Mouse (Mus musculus) hindbrain, embryonic 12.5 days (tissue): Measurements from ENCODE around the gene Gm813. TPM values are rescaled to one million over a fixed set of nuclear protein-coding genes. Genes with fewer than 3 reads are reported as not detected.

ENCODE experiments used
- ATAC-seq: fragments of 200-750 bp; cut with Nextera tagmentation; 2 replicates; pipeline ENCODE4 v1.8.0; 2017; ENCODE audit warnings: moderate TSS enrichment; ENCODE audit not compliant: low FRiP score
- H3K27ac ChIP-seq: fragments of 300-500 bp; sonication (generic); 2 replicates; pipeline ENCODE4 v1.5.1; 2016; ENCODE audit warnings: mild to moderate bottlenecking
- H3K27me3 ChIP-seq: fragments of 300-500 bp; sonication (generic); 2 replicates; pipeline ENCODE4 v1.6.1; 2016; ENCODE audit warnings: mild to moderate bottlenecking
- H3K36me3 ChIP-seq: fragments of 300-500 bp; sonication (generic); 2 replicates; pipeline ENCODE4 v1.6.1; 2016; ENCODE audit warnings: mild to moderate bottlenecking
- H3K4me1 ChIP-seq: fragments of 300-500 bp; sonication (generic); 2 replicates; pipeline ENCODE4 v1.6.1; 2016
- H3K4me2 ChIP-seq: fragments of 300-500 bp; sonication (generic); replicated peaks from 2 replicates; pipeline ENCODE4 v1.6.1; 2016; ENCODE audit warnings: mild to moderate bottlenecking
- H3K4me3 ChIP-seq: fragments of 300-500 bp; sonication (generic); 2 replicates; pipeline ENCODE4 v1.5.1; 2016; ENCODE audit warnings: mild to moderate bottlenecking
- H3K9ac ChIP-seq: fragments of 300-500 bp; sonication (generic); 2 replicates; pipeline ENCODE4 v1.6.1; 2016; ENCODE audit warnings: mild to moderate bottlenecking, moderate library complexity
- H3K9me3 ChIP-seq: fragments of 300-500 bp; sonication (generic); replicated peaks from 2 replicates; pipeline ENCODE4 v1.6.1; 2016; ENCODE audit warnings: mild to moderate bottlenecking
- WGBS: fragments of 180-500 bp; shearing (Covaris S2); methylation state at CpG from one replicate; pipeline ENCODE4 v1.1.7; 2016; 5-methylcytosine and 5-hydroxymethylcytosine counted together
- polyA plus RNA-seq: library from polyadenylated mRNA; unstranded; fragments of >200 nt; fragmentation: Nextera tagmentation; extraction: Ambion mirVana; gene quantifications from 2 replicates; pipeline ENCODE4 v1.2.1, GENCODE M21; 2016

The Gm813 gene
- polyA plus RNA-seq, 1 experiment from 2014 or later: not detected

- ATAC-seq: no peak
- Histone ChIP-seq H3K9ac (no peak overlapping the region), H3K36me3 (no peaks in the 10 kb centered on the region), H3K4me3 (no peak overlapping the region), H3K4me2 (no peak overlapping the region), H3K4me1 (no peaks in the 10 kb centered on the region), H3K27ac (no peak overlapping the region), H3K9me3 (no peaks in the 10 kb centered on the region), H3K27me3 (no peaks in the 10 kb centered on the region)
- 59% methylated on average over 2 of the region's 2 CpGs for WGBS
These were observed 19.1 kb upstream of the Gm813 start for GRCm38 (mm10) chr16:58635866-58636265.

GRCm38 (mm10) chr16:58629736-58630135 lies 13.0 kb upstream of the Gm813 start:
- H3K4me2 ChIP-seq: no peak overlapping the region
- H3K27ac ChIP-seq: no peak overlapping the region
- no peaks in the 10 kb centered on the region for H3K9me3 ChIP-seq
- H3K36me3 ChIP-seq: no peaks in the 10 kb centered on the region
- no peak overlapping the region for H3K9ac ChIP-seq
- 71% methylated on average over 2 of the region's 2 CpGs for WGBS
- no peaks in the 10 kb centered on the region for H3K27me3 ChIP-seq
- no peaks in the 10 kb centered on the region for H3K4me1 ChIP-seq
- H3K4me3 ChIP-seq: no peak overlapping the region
- no peak for ATAC-seq

- ATAC-seq: no peak
- WGBS: 93% methylated on average over 5 of the region's 5 CpGs
These were observed 12.2 kb upstream of the Gm813 start for GRCm38 (mm10) chr16:58628968-58629367.

GRCm38 (mm10) chr16:58628336-58628680 lies 11.5 kb upstream of the Gm813 start:
- no peak overlapping the region for H3K27ac ChIP-seq
- no peaks in the 10 kb centered on the region for H3K27me3 ChIP-seq
- H3K9me3 ChIP-seq: no peaks in the 10 kb centered on the region
- no peak overlapping the region for H3K4me3 ChIP-seq
- H3K4me1 ChIP-seq: no peaks in the 10 kb centered on the region
- ATAC-seq: no peak
- H3K36me3 ChIP-seq: no peaks in the 10 kb centered on the region
- WGBS: 100% methylated on average over 2 of the region's 2 CpGs
- no peak overlapping the region for H3K9ac ChIP-seq
- H3K4me2 ChIP-seq: no peak overlapping the region

More at GRCm38 (mm10) chr16:58628968-58629367, 12.2 kb upstream of the Gm813 start:
- no peaks in the 10 kb centered on the region for H3K4me1 ChIP-seq
- H3K4me3 ChIP-seq: no peak overlapping the region
- no peaks in the 10 kb centered on the region for H3K36me3 ChIP-seq
- H3K4me2 ChIP-seq: no peak overlapping the region
- no peaks in the 10 kb centered on the region for H3K27me3 ChIP-seq
- no peak overlapping the region for H3K27ac ChIP-seq
- no peak overlapping the region for H3K9ac ChIP-seq
- H3K9me3 ChIP-seq: no peaks in the 10 kb centered on the region

GRCm38 (mm10) chr16:58627597-58628335 lies 11.0 kb upstream of the Gm813 start:
- Histone ChIP-seq H3K4me3 (no peak overlapping the region), H3K9me3 (no peaks in the 10 kb centered on the region), H3K4me2 (no peak overlapping the region), H3K9ac (no peak overlapping the region), H3K36me3 (no peaks in the 10 kb centered on the region), H3K4me1 (no peaks in the 10 kb centered on the region), H3K27me3 (no peaks in the 10 kb centered on the region), H3K27ac (no peak overlapping the region)
- WGBS: 92% methylated on average over 4 of the region's 4 CpGs
- no peak for ATAC-seq

GRCm38 (mm10) chr16:58623944-58624343 lies 7.2 kb upstream of the Gm813 start:
- no peaks in the 10 kb centered on the region for H3K9me3 ChIP-seq
- no peak overlapping the region for H3K4me3 ChIP-seq
- H3K27ac ChIP-seq: no peak overlapping the region
- no peak for ATAC-seq
- H3K4me1 ChIP-seq: no peaks in the 10 kb centered on the region
- H3K9ac ChIP-seq: no peak overlapping the region
- H3K4me2 ChIP-seq: no peak overlapping the region
- 93% methylated on average over 6 of the region's 6 CpGs for WGBS
- no peaks in the 10 kb centered on the region for H3K36me3 ChIP-seq
- H3K27me3 ChIP-seq: no peaks in the 10 kb centered on the region

- H3K4me3 ChIP-seq: no peak overlapping the region
- no peak overlapping the region for H3K27ac ChIP-seq
These were observed 6.3 kb upstream of the Gm813 start for GRCm38 (mm10) chr16:58623114-58623513.

GRCm38 (mm10) chr16:58622377-58622776 lies 5.6 kb upstream of the Gm813 start:
- ATAC-seq: no peak
- Histone ChIP-seq H3K27me3 (no peaks in the 10 kb centered on the region), H3K4me2 (no peak overlapping the region), H3K4me3 (no peak overlapping the region), H3K9ac (no peak overlapping the region), H3K36me3 (no peaks in the 10 kb centered on the region), H3K27ac (no peak overlapping the region), H3K4me1 (no peaks in the 10 kb centered on the region), H3K9me3 (no peaks in the 10 kb centered on the region)
- WGBS: 92% methylated on average over 3 of the region's 3 CpGs

More at GRCm38 (mm10) chr16:58623114-58623513, 6.3 kb upstream of the Gm813 start:
- no peaks in the 10 kb centered on the region for H3K9me3 ChIP-seq
- 86% methylated on average over 4 of the region's 4 CpGs for WGBS
- no peak for ATAC-seq
- H3K4me2 ChIP-seq: no peak overlapping the region
- H3K4me1 ChIP-seq: no peaks in the 10 kb centered on the region
- H3K36me3 ChIP-seq: no peaks in the 10 kb centered on the region
- no peak overlapping the region for H3K9ac ChIP-seq
- no peaks in the 10 kb centered on the region for H3K27me3 ChIP-seq

- Histone ChIP-seq H3K4me2 (no peak overlapping the region), H3K4me1 (no peaks in the 10 kb centered on the region), H3K9ac (no peak overlapping the region), H3K27ac (no peak overlapping the region), H3K27me3 (no peaks in the 10 kb centered on the region), H3K9me3 (no peaks in the 10 kb centered on the region), H3K4me3 (no peak overlapping the region), H3K36me3 (no peaks in the 10 kb centered on the region)
- ATAC-seq: no peak
These were observed 568 bp upstream of the Gm813 start for GRCm38 (mm10) chr16:58617346-58617745.

GRCm38 (mm10) chr16:58612969-58613368 lies 3.8 kb downstream of the Gm813 start:
- H3K4me1 ChIP-seq: no peaks in the 10 kb centered on the region
- no peaks in the 10 kb centered on the region for H3K36me3 ChIP-seq
- no peak for ATAC-seq
- H3K27me3 ChIP-seq: no peaks in the 10 kb centered on the region
- H3K9me3 ChIP-seq: no peaks in the 10 kb centered on the region
- 87% methylated on average over 3 of the region's 3 CpGs for WGBS
- H3K4me3 ChIP-seq: no peak overlapping the region
- H3K27ac ChIP-seq: no peak overlapping the region
- no peak overlapping the region for H3K4me2 ChIP-seq
- H3K9ac ChIP-seq: no peak overlapping the region

GRCm38 (mm10) chr16:58607101-58607500 lies 9.7 kb downstream of the Gm813 start:
- no peak overlapping the region for H3K4me3 ChIP-seq
- no peaks in the 10 kb centered on the region for H3K9me3 ChIP-seq
- H3K27me3 ChIP-seq: no peaks in the 10 kb centered on the region
- ATAC-seq: no peak
- no peak overlapping the region for H3K4me2 ChIP-seq
- no peaks in the 10 kb centered on the region for H3K36me3 ChIP-seq
- H3K4me1 ChIP-seq: no peaks in the 10 kb centered on the region
- H3K27ac ChIP-seq: no peak overlapping the region
- 68% methylated on average over 5 of the region's 5 CpGs for WGBS
- no peak overlapping the region for H3K9ac ChIP-seq

GRCm38 (mm10) chr16:58604680-58605079 lies 12.1 kb downstream of the Gm813 start:
- no peaks in the 10 kb centered on the region for H3K36me3 ChIP-seq
- H3K4me2 ChIP-seq: no peak overlapping the region
- no peak overlapping the region for H3K9ac ChIP-seq
- no peaks in the 10 kb centered on the region for H3K4me1 ChIP-seq
- H3K4me3 ChIP-seq: no peak overlapping the region
- H3K27me3 ChIP-seq: no peaks in the 10 kb centered on the region
- ATAC-seq: no peak
- no peaks in the 10 kb centered on the region for H3K9me3 ChIP-seq
- no peak overlapping the region for H3K27ac ChIP-seq

GRCm38 (mm10) chr16:58603831-58604230 lies 12.9 kb downstream of the Gm813 start:
- Histone ChIP-seq H3K4me2 (no peak overlapping the region), H3K27me3 (no peaks in the 10 kb centered on the region), H3K36me3 (no peaks in the 10 kb centered on the region), H3K4me3 (no peak overlapping the region), H3K9ac (no peak overlapping the region), H3K9me3 (no peaks in the 10 kb centered on the region), H3K4me1 (no peaks in the 10 kb centered on the region), H3K27ac (no peak overlapping the region)
- WGBS: 77% methylated on average over 2 of the region's 2 CpGs
- ATAC-seq: no peak
